Mouse (Mus musculus): ENCODE results near the gene Amigo2.

Amigo2 gene

DNA sequence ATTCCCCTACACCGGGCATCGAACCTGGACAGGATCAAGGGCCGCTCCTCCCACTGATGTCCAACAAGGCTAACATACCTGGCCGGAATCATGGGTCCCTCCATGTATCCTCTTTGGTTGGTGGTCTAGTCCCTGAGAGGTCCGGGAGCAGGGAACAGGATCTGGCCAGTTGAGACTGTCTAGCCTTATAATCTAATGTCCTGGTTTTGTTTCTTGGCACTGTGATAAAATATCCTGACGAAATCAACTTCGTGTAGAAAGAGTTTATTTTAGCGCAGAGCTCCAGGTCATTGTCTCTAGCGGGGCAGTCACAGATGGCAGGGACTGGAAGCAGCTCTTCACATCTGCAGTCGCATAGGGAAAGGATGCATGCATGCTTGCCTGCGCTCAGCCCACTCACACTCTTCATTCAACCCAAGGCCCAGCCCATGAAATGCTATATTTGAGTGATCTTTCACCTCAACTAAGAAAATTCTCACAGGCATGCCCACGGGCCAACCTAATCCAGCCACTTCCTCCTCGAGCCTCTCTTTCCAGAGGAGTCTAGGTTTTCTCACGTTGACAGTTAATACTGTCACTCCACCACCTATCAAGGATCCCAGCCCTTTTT, 19.3 kb upstream of the Amigo2 start:
- DNase-seq: no peak

DNA sequence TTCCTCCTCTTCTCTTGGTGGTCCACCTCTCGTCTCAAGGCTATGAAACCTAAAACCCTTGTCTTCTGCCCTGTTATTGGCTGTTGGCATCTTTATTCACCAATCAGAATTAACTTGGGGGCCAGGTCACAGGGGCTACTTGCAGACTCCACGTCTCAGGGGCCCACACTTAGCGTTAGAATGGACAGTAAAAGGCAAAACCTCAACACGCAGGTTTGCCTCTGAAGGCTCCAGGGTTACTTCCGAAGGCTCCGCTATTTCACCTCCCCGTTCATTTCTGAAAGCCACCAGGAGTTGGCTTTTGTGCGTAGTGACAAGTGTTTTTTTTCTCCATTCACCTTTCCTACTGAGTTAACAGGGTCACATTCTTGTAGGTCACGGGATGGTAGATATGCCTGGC, 15.2 kb upstream of the Amigo2 start:
- no peak for DNase-seq

DNA sequence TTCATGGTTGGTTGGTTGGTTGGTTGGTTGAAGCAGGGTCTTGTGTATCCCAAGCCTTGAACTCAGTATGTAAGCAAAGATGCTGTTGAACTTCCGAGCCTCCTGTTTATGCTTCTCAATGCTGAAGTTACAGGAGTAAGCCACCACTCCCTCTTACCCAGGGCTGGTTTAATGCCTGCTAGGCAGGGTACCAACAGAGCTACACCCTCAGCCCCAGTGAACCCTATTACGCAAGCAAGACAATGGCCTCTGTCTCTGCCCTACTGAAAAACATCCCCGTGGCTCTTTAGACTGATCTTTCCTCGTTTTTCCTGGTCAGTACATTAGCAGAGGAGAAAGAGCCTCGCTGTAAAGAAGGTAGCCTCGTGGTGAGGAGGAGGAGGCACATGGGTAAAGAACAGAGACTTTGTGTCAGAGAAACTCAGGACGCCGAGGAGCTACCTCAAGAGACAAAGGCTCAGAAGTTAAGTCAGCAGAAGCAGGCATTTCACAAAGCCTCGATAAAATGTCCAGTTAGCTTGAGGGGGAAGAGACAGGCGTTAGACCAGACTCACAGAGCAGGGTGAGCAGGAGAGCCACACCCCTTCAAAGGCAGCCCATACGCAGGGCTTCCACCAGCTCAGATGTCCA, 13.0 kb upstream of the Amigo2 start:
- no peak for DNase-seq

DNA sequence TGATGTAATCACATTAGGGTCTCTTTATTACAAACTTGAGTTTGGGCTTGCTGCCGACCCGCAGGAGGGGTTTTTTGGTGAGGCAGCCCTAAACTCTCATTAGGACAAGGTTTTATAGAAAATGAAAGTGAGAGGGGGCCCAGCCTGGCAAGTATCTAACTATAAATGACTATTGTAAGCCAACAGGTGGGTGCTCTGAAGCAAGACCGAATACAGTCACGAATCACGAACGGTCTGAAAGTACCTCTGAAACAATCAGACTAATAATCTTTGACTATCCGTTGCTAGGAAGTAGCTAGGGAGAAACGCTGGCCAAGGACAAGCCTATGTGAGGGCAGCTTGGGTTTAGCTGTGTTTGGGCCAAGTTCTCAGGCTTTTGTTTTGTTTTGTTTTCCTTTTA, 12.2 kb upstream of the Amigo2 start:
- no peak for DNase-seq

DNA sequence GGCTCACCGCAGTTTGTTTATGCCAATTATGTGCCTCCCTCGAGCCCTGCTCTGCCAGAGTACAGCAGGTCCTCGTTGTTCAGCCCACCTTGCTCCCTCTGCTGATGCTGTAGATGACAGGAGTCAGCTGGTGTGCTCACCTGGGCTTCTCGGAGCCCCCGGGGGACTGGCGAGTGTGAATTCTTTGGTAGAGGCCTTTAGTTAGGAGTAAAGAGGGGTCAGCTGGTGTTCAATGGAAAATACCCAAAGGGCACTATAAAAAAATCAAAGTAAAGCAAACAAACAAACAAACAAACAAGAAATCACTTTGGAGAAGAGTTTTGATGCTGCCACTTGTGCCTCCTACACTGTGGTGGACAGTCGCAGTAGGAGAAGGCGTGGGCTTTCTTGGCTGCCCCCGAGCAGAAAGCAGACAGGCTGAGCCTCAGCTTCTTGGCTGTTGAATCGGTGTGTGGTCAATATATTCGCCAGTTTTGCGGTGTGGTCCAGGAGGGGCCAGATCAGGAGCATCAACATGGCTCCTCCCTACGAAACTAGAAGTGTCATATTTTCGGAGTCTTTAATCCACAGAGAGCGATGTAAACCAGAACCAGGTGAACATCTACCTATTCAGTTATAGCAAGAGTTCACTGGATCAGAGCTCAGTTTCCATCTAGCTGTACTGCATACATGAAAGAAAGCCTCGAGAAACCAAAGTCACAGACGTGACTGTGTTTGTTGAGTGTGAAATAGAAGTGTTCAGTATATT, 11.6 kb upstream of the Amigo2 start:
- no peak for DNase-seq

DNA sequence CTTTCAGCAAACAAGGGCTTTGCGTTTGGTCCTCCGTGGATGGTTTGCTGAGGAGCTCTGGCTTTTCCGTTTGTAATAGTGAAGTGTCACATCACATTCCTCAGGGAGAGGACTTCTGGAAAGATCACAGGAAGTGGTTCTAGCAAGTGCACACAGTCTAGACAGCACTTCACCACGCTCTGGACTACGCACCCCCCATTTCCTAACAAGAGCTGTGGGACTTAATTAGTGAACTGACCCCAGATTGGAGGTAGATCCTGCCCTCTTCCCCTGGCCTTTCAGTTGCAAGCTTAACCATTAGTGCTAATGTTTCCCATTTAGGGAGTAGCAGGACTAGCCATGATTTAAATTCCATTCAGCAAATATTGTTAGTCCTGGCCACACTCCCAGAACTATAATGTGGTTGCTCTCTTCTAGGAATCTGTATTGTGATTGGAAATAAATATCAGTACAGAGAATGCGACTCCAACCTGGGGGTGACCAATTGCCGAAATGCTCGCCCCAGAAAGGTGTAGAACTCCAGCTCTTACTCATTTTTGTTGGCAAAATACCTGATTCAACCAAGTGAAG, 10.2 kb upstream of the Amigo2 start:
- DNase-seq: no peak

DNA sequence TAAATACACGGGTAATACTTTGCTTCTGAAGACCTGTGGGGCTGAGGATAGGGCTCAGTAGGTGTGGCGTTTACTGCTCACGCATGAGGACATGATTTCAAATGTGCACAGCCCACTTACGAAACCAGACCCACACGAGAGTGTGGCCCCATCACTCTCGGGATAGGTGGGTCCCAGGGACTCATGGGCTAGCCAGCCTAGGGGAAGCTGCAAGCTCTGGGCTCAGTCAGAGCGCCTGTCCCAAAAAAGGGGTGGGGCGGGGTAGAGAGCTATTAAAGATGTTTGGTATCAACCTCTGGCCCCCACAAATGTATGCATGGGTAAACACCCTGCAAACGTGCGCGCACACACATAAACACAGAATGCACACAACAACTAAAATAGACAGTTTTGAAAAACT, 9.3 kb upstream of the Amigo2 start:
- no peak for DNase-seq

DNA sequence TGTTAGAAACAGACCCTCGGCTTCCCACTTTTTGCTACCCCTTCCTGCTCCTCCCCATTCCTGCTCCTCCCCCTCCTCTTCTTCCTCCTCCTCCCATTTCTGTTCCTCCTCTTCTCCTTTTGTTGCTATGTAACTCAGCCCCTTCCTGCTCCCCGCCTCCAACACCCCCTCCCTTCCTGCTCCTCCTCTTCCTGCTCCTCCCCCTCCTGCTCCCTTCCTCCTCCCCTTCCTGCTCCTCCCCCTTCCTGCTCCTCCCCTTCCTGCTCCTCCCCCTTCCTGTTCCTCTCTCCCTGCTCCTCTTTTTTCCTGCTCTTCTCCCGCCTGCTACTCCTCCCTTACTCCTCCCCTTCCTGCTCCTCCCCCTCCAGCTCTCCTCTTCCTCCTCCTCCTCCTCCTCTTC, 8.7 kb upstream of the Amigo2 start:
- no peak for DNase-seq

DNA sequence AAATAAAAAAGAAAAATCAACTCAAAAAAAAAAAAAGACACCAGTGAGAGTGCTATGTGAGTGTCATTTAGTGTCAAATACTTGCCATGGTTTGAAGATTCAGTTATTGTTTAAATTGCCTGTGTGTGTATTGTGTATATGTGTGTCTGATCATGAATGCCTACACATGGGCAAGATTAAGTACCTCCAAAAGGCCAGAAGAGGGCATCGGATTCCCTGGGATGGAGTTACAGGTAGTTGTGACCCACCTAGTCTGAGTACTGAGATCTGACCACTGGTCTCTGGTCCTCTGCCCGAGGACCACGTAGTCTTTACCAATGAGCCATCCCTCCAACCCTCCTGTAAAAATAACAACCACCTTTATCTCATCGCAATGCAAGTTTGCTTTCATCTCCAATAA, 7.3 kb upstream of the Amigo2 start:
- DNase-seq: no peak

DNA sequence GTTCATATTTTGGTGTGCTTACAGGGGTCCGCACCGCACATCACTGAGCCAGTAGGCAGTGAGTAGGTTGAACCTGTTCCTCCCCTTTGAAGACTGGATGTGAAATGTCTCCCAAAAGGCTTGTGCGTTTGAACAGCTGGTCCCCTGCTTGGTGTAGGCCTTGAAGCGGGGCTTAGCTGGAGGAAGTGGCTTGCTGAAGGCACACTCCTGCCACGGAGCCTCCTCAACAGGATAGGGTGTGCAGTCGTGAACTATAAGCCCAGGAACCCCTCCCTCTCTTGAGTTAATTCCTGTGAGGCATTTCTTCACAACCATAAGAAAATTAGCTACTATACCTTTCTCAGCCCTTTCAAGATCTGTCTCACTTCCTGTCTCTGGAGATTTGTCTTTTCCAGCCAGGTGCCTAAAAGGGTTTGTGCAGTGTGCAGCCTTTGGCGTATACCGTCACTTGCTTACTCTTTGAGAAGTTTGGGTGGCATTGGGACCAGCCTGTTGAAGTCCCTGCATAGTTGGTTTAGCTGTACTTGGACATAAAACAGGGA, 5.5 kb upstream of the Amigo2 start:
- no peak for DNase-seq

DNA sequence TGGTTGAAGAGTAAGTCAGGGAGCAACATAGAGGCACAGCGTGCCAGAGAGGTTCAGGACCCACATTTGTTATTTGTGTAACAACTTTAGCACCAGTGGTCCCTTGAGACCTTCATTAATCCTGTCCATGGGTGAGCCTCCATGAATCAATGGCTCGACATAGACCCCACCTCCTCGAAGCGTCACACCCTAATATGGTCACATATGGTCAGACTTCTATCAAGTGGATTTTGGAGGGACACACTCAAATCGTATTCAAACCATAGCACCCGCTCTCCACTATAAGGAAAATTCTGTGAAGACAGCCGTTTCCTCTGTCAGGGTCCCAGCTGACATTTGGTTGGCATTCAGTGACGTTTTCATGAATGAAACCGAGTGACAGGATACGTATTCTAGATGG, 2.2 kb upstream of the Amigo2 start:
- DNase-seq: no peak

DNA sequence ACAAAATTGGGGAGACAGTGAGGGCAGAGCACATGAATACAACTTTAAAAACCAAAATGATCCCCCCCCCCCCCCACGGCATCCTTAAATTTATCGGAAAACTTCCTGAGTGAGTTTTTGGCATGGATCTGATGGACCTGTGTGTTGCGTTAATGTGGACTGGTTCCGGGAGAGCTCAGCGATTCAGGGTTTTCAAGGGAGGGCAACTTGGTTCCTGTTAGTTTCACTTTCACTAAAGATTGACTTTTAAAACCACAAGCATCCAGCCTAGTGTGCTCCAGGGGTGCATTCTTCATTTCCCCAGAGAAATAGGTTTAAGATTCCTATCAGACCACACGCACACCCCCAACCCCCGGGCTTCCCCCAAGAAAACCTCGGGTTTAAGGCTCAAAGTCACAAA, 1.2 kb upstream of the Amigo2 start:
- DNase-seq: no peak

DNA sequence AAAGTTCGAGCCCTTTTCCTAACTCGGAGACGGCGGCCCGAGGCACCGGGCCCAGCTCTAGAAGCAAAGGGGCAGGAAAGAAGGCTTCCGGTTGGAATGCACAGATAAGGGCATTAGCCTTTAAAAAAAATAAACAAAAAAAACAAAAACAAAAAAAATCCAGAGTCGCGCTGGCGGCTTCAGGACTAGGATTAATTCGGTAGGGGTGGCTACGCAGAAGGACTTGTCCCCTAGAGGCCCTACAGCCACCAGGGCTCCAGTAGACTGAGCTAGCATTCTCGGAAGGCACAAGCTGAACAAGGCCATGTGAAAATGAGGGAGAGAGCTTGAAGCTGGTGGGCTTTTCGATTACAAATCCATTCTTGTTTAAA, 689 bp upstream of the Amigo2 start:
- peak in 1 of 2 experiments; percentile 5 for DNase-seq

DNA sequence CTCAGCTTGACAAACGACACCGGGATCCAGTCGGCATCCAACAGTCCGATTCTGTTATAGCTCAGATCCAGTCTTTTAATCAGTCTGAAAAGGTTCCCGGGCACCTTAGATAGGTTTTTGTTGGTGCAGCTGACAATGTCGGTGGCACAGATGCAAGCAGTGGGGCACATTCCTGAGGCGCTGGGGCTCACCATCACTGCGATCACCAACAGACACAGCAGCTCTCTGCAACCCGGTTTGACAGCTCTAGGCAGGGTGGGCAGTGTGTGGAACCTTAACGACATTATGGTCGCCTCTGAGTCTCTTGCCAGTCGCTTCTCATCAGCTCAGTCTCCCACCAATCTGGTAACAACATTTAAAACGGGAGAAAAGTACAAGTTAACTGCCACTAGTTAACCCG, 831 bp downstream of the Amigo2 start:
- no peak for DNase-seq

DNA sequence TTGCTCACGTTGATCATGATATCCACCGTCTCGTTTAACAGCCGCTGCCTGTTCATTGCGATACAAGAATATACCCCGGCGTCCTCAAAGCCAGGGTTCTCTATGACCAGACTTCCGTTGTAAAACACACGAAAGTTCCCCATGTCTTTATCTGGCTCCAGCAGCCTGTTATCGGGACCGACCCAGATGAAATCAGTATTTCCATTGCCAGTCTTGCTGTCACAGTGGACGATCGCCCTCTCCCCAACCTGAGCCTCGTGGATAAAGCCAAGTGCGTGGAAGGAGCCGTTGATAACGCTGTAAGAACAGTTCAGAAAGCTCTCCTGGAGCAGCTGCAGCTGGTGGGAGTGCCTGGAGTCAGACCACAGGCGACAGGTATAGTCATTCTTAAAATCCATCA, 1.7 kb downstream of the Amigo2 start:
- no peak for DNase-seq

DNA sequence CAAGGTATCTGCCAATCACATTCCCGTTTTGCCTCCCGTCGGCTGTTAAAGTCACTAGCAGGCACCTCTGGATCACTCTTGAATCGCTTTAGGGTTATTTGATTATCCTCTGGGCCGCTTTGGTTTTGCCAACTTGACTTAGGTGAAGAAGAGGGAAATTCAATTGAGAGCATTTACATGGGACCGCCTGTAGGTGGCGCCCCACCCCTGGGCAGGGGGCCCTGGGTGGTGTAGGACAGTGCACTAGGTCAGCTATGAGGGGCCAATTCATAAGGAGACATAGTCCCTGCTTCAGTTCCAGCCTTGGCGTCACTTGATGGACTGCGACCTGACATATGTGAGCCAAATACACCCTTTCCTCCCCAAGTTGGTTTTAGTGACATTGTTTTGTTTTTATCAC, 10.1 kb downstream of the Amigo2 start:
- DNase-seq: no peak

DNA sequence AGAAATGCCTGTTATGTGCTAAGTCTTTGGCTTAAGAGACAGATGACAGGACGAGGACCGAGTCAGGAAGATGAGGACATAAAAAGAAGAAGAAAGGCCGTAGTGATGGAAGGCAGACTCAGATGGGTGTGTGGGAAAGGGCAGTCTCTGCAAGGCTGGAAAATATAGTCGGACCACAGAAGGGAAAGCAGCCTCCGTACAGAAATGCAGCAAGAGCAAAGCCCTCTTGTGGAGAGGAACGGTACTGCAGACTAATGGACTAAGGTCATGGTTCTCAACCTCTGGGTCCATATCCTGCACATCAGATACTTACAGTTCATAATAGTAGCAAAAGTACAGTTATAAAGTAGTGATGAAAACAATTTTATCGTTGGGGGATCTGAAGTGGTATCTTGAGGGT, 11.9 kb downstream of the Amigo2 start:
- DNase-seq: peak; percentile 26 to 38

DNA sequence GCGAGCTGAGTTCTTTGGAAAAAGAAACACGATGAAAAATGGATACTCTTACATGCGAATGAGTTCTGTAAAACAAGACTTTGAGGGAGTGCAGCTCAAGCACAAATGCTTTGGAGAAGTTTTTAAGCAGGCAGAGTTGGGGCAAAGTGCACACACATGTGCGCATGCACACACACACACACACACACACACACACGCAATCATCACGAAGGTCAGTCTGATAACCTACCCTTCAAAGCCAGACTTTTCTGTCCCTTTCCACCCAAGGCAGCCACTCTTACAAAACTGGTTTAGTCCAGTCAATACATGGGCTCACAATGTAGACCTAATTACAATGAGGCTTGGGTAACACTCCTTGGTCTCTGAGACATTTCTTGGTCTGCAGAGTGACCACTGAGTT, 13.0 kb downstream of the Amigo2 start:
- DNase-seq: no peak

DNA sequence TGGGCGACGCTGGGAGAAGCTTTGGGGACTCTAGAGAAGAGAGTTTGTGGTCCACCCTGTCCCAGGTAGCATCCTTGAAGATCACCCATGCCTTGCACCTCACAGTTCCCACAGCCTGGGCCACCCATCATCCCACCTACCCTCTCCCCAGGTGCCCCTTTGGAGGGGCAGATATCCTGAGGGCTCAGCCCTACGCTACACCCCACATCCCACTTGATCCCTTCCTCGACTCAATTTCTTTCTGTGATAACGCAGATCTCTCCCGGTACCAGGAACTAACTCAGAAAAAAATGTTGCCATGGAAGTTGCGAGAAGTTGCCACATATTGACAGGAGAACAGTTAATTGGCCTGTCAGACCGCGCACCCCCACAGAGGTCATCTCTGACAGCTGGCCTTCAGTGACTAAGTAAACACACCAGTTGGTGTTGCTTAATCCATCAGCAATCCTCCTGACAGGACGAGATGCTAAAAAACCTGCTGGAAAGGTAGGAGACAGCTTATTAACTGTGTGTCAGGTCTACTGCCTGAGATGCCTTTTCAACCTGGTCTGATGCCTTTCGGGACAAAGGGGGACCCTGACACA, 17.5 kb downstream of the Amigo2 start:
- no peak for DNase-seq

DNA sequence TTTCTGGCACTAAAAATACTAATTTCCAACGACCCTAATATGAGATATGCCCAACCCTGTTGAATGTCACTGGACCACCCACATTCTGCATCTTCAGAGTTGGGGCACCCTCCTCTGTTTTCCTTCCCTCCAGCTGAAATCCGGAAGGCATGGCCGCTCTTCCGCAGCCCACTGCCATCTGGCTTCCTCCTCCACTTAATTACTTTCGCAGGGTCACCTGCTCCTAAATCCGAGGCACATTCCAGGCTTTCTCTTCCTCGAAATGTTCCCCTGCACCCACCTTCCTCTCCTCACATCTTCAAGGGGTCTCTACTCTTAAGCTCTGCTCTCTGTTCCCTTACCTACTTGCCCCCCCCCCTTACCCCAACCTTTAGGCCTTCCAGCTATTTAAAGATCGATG, 23.1 kb downstream of the Amigo2 start:
- no peak for DNase-seq

DNA sequence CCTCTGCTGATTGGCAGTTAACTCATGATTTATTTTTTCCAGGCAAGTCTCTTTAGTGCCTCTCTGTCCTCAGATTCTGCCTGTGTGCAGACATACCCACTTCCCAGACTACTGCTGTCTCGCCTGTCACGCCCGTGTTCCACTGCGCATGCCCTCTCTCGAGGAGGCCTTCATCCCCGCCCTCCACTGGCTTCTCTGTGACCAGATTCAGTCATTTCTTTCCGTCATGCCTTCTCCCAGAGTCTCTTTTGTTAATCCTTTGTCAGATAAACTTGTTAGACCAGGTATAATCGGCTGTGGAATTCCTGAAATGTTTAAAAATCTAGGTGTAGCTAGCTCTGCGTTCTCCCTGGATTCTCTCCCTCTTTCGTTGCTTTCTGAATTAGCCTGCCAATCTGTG, 23.7 kb downstream of the Amigo2 start:
- DNase-seq: no peak

DNA sequence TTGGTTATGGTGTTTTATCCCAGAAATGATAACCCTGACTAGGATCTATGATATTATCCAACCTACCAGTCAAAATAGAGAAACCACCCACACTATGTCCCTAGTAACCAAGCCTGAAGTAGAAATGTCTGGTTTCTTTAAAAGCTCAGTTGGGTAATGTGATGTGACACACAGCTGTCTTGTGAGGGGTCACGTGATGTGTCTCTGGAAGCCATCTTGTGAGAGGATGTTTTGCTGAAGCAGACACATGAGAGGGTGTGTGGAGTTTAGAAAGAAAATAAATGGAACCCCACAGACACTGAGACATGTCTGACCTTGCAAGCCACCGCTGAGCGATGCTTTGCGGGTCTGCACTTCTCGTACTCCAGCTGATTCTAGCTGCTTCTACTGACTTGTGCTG, 30.2 kb downstream of the Amigo2 start:
- DNase-seq: no peak
